Mouse (Mus musculus) midbrain, embryonic 12.5 days (tissue): ENCODE measurements around the gene Gm28827. TPM values are rescaled to one million over a fixed set of nuclear protein-coding genes. Genes with fewer than 3 reads are reported as not detected.
"Not testable (repeated sequence)": the region's sequence is repeated elsewhere in the genome, so short reads cannot be mapped to it uniquely, and the experiment has no call there.

ENCODE experiments used
- ATAC-seq: fragments of 200-750 bp; cut with Nextera tagmentation; 2 replicates; pipeline ENCODE4 v1.8.0; 2017; ENCODE audit warnings: low read depth, moderate TSS enrichment, moderate library complexity; ENCODE audit not compliant: low FRiP score
- H3K27ac ChIP-seq: fragments of 300-500 bp; sonication (generic); replicated peaks from 2 replicates; pipeline ENCODE4 v1.5.1; 2016; ENCODE audit warnings: mild to moderate bottlenecking
- H3K27me3 ChIP-seq: fragments of 300-500 bp; sonication (generic); 2 replicates; pipeline ENCODE4 v1.6.1; 2016; ENCODE audit warnings: mild to moderate bottlenecking
- H3K36me3 ChIP-seq: fragments of 300-500 bp; sonication (generic); 2 replicates; pipeline ENCODE4 v1.6.1; 2016
- H3K4me1 ChIP-seq: fragments of 300-500 bp; sonication (generic); 2 replicates; pipeline ENCODE4 v1.6.1; 2016
- H3K4me2 ChIP-seq: fragments of 300-500 bp; sonication (generic); replicated peaks from 2 replicates; pipeline ENCODE4 v1.6.1; 2016; ENCODE audit warnings: mild to moderate bottlenecking, moderate library complexity
- H3K4me3 ChIP-seq: fragments of 300-500 bp; sonication (generic); 2 replicates; pipeline ENCODE4 v1.5.1; 2016; ENCODE audit warnings: mild to moderate bottlenecking
- H3K9ac ChIP-seq: fragments of 300-500 bp; sonication (generic); replicated peaks from 2 replicates; pipeline ENCODE4 v1.6.1; 2016; ENCODE audit warnings: mild to moderate bottlenecking, moderate library complexity
- H3K9me3 ChIP-seq: fragments of 300-500 bp; sonication (generic); 2 replicates; pipeline ENCODE4 v1.6.1; 2016; ENCODE audit warnings: mild to moderate bottlenecking
- WGBS: fragments of 180-500 bp; shearing (Covaris S2); methylation state at CpG from one replicate; pipeline ENCODE4 v1.1.7; 2016; 5-methylcytosine and 5-hydroxymethylcytosine counted together
- polyA plus RNA-seq: library from polyadenylated mRNA; unstranded; fragments of >200 nt; fragmentation: Nextera tagmentation; extraction: Ambion mirVana; gene quantifications from 2 replicates; pipeline ENCODE4 v1.2.1, GENCODE M21; 2016

Gm28827 gene
- not detected in 2 replicates for polyA plus RNA-seq

GRCm38 (mm10) chrY:83030647-83031046 lies at the start of gene Gm28827:
Gene Gm28827 (plus strand): TSS chrY:83030947.
- H3K9me3 ChIP-seq, ATAC-seq, H3K9ac ChIP-seq, H3K27ac ChIP-seq, H3K4me2 ChIP-seq, H3K4me1 ChIP-seq, H3K27me3 ChIP-seq, H3K36me3 ChIP-seq, H3K4me3 ChIP-seq: not testable (repeated sequence)
- no CpG with 5 or more reads among the region's 6 CpGs for WGBS
